Mouse (Mus musculus): Measurements from ENCODE around the gene Magi1.

- TF ChIP-seq CTCF (IDR thresholded peaks at IDR 0.05; ENCODE audit: borderline replicate concordance, insufficient read depth, low read length) (no peak), POLR2A (IDR thresholded peaks at IDR 0.05; ENCODE audit: low read depth, low read length) (no peak)
These were observed 52.4 kb downstream of the Magi1 start for GRCm38 (mm10) chr6:94231367-94231766.
